Mouse (Mus musculus) cortical plate, adult 2 months (tissue): ENCODE data around the gene Nxpe4.

Source experiments
- CTCF ChIP-seq: fragments of 200-500 bp; IDR thresholded peaks from 2 replicates; pipeline ENCODE4 v1.5.1; 2011; ENCODE audit warnings: mild to moderate bottlenecking, control low read depth, low read length; ENCODE audit not compliant: insufficient read depth; ENCODE audit errors: extremely low read depth
- POLR2A ChIP-seq: fragments of 200-500 bp; IDR thresholded peaks from 2 replicates; pipeline ENCODE4 v1.6.1; 2011; ENCODE audit warnings: mild to moderate bottlenecking, low read length, control low read depth; ENCODE audit not compliant: insufficient read depth; ENCODE audit errors: extremely low read depth

GRCm38 (mm10) chr9:48373232-48373878 lies 211.5 kb downstream of the Nxpe4 start:
- no peak for TF ChIP-seq POLR2A
- TF ChIP-seq CTCF, result no peak
